Mouse (Mus musculus) olfactory bulb, adult 2 months (tissue): ENCODE data around the gene Rpl18a.

Source experiments
- CTCF ChIP-seq: fragments of 200-500 bp; IDR thresholded peaks from 2 replicates; pipeline ENCODE4 v1.5.1; 2012; ENCODE audit warnings: low read depth, mild to moderate bottlenecking, low read length, moderate library complexity; ENCODE audit not compliant: insufficient read depth
- POLR2A ChIP-seq: fragments of 200-500 bp; IDR thresholded peaks from 2 replicates; pipeline ENCODE4 v1.6.1; 2012; ENCODE audit warnings: mild to moderate bottlenecking, low read depth, low read length, moderate library complexity; ENCODE audit not compliant: insufficient read depth

- TF ChIP-seq POLR2A: no peak
- TF ChIP-seq CTCF: no peak
Observed at GRCm38 (mm10) chr8:70879500-70879899, 17.7 kb downstream of the Rpl18a start.
